Mouse (Mus musculus) embryonic stem cell, embryonic (primary cell): ENCODE results near the gene 5730596B20Rik.

Source experiments
- CTCF ChIA-PET, 4 experiments: fragments of 300-600 bp in 2 of 4; fragments of 350-600 bp in 2 of 4; sonication (Branson Sonifier 250); formaldehyde crosslinking; loops; one replicate each; lab custom pipeline; 2022; ENCODE audit warnings: inconsistent platforms in 2 of 4; lab: Charles Lee
- POLR2A ChIA-PET, 4 experiments: fragments of 300-600 bp in 2 of 4; fragments of 350-600 bp in 2 of 4; sonication (Branson Sonifier 250); formaldehyde crosslinking; loops; one replicate each; lab custom pipeline; 2022; ENCODE audit warnings: antibody characterized with exemption in 4 of 4, inconsistent platforms in 1 of 4; lab: Charles Lee

The 5730596B20Rik gene

GRCm38 (mm10) chr6:52196811-52197210 lies 19.5 kb downstream of the 5730596B20Rik start:
- ChIA-PET POLR2A (interaction anchor here in 3 of 4 experiments (0.5 to 1.3 kb wide), 4 partner anchors 12 to 82 kb away, joined by 3 to 4 read pairs (median 3); no protein-coding TSS in a partner anchor), CTCF (interaction anchor here in 2 of 4 experiments (0.8 to 1.8 kb wide), 4 partner anchors 15 to 151 kb away, joined by 3 to 5 read pairs (median 3); partner anchors contain the start of gene Hoxa10 (in 1 of the 2))

- POLR2A ChIA-PET: interaction anchor here in 3 of 4 experiments (0.5 to 1.3 kb wide), 4 partner anchors 13 to 82 kb away, joined by 3 to 4 read pairs (median 3); no protein-coding TSS in a partner anchor
- CTCF ChIA-PET: interaction anchor here in 2 of 4 experiments (0.8 to 1.8 kb wide), 5 partner anchors 14 to 152 kb away, joined by 3 to 5 read pairs (median 3); partner anchors contain the start of gene Hoxa10 (in 1 of the 2)
These were observed 20.0 kb downstream of the 5730596B20Rik start for GRCm38 (mm10) chr6:52197271-52197670.

GRCm38 (mm10) chr6:52200073-52200750 lies 22.9 kb downstream of the 5730596B20Rik start:
- ChIA-PET CTCF (interaction anchor here in 1 of 4 experiments (0.6 kb wide), 1 partner anchor 45 kb away, joined by 4 read pairs; no protein-coding TSS in a partner anchor), POLR2A (interaction anchor here in 1 of 4 experiments (0.6 to 1.9 kb wide), 3 partner anchors 8 to 38 kb away, joined by 3 to 8 read pairs (median 3); partner anchors contain the start of gene Hoxa4)

GRCm38 (mm10) chr6:52200751-52201250 lies 23.5 kb downstream of the 5730596B20Rik start:
- ChIA-PET CTCF (no interaction called here), POLR2A (interaction anchor here in 2 of 4 experiments (0.8 to 1.9 kb wide), 5 partner anchors 9 to 47 kb away, joined by 3 to 8 read pairs (median 5); partner anchors contain the start of genes Hoxa1 (in 1 of the 2) and Hoxa4 (in 1 of the 2))

GRCm38 (mm10) chr6:52201269-52201668 lies 24.0 kb downstream of the 5730596B20Rik start:
- ChIA-PET CTCF (interaction anchor here in 1 of 4 experiments (0.6 to 0.8 kb wide), 2 partner anchors 8 to 17 kb away, joined by 3 to 7 read pairs; no protein-coding TSS in a partner anchor), POLR2A (interaction anchor here in 2 of 4 experiments (0.8 to 1.9 kb wide), 8 partner anchors 9 to 48 kb away, joined by 3 to 8 read pairs (median 5); partner anchors contain the start of genes Hoxa4 (in 2 of the 2) and Hoxa1 (in 1 of the 2))

GRCm38 (mm10) chr6:52202362-52203120 lies 25.2 kb downstream of the 5730596B20Rik start:
- ChIA-PET POLR2A (interaction anchor here (0.6 to 4.2 kb wide), 15 partner anchors 9 to 996 kb away, joined by 3 to 29 read pairs (median 4); partner anchors contain the start of genes Hoxa4 (in 2 of the 4), 5730596B20Rik (in 1 of the 4) and Hoxa1 (in 1 of the 4)), CTCF (interaction anchor here (0.5 to 1.9 kb wide), 9 partner anchors 8 to 610 kb away, joined by 3 to 9 read pairs (median 3); partner anchors contain the start of genes Hoxa7 (in 2 of the 4) and Hoxa10 (in 1 of the 4))

GRCm38 (mm10) chr6:52203121-52203370 lies 25.7 kb downstream of the 5730596B20Rik start:
- CTCF ChIA-PET: interaction anchor here (0.5 to 1.9 kb wide), 8 partner anchors 8 to 611 kb away, joined by 3 to 7 read pairs (median 3); partner anchors contain the start of genes Hoxa7 (in 2 of the 4) and Hoxa10 (in 1 of the 4)

GRCm38 (mm10) chr6:52203371-52204049 lies 26.2 kb downstream of the 5730596B20Rik start:
- ChIA-PET POLR2A (interaction anchor here in 3 of 4 experiments (0.6 to 4.2 kb wide), 10 partner anchors 10 to 327 kb away, joined by 3 to 29 read pairs (median 4); partner anchors contain the start of genes 5730596B20Rik (in 1 of the 3), Gm28308 (in 1 of the 3), Hoxa3 (in 1 of the 3) and Hoxa4 (in 1 of the 3)), CTCF (interaction anchor here in 3 of 4 experiments (0.8 to 2.1 kb wide), 12 partner anchors 8 to 611 kb away, joined by 3 to 8 read pairs (median 3); partner anchors contain the start of genes Hoxa7 (in 2 of the 3) and Hoxa10 (in 1 of the 3))

More at GRCm38 (mm10) chr6:52203121-52203370, 25.7 kb downstream of the 5730596B20Rik start:
- POLR2A ChIA-PET: interaction anchor here in 2 of 4 experiments (0.9 to 4.2 kb wide), 9 partner anchors 8 to 326 kb away, joined by 3 to 29 read pairs (median 4); partner anchors contain the start of genes 5730596B20Rik (in 1 of the 2) and Hoxa4 (in 1 of the 2)

- ChIA-PET CTCF (interaction anchor here in 3 of 4 experiments (0.8 to 2.1 kb wide), 10 partner anchors 9 to 611 kb away, joined by 3 to 8 read pairs (median 4); partner anchors contain the start of gene Hoxa7 (in 2 of the 3)), POLR2A (interaction anchor here in 2 of 4 experiments (0.6 to 4.2 kb wide), 6 partner anchors 9 to 62 kb away, joined by 3 to 29 read pairs (median 4); partner anchors contain the start of genes Gm28308 (in 1 of the 2) and Hoxa3 (in 1 of the 2))
These were observed 26.9 kb downstream of the 5730596B20Rik start, which contains the start of gene Hoxa5 for GRCm38 (mm10) chr6:52204050-52204752. Gene Hoxa5, minus strand, starts transcription at chr6:52204587.

- ChIA-PET CTCF (interaction anchor here in 2 of 4 experiments (0.5 to 2.1 kb wide), 10 partner anchors 12 to 824 kb away, joined by 3 to 5 read pairs (median 4); partner anchors contain the start of genes 5730596B20Rik (in 1 of the 2), Hoxa10 (in 1 of the 2) and Hoxa7 (in 1 of the 2)), POLR2A (interaction anchor here in 1 of 4 experiments (0.8 to 4.2 kb wide), 5 partner anchors 10 to 32 kb away, joined by 3 to 29 read pairs (median 3); no protein-coding TSS in a partner anchor)
These were observed 27.9 kb downstream of the 5730596B20Rik start for GRCm38 (mm10) chr6:52205221-52205620.

GRCm38 (mm10) chr6:52205638-52206621 lies 28.6 kb downstream of the 5730596B20Rik start:
- ChIA-PET POLR2A (interaction anchor here in 1 of 4 experiments (0.8 to 4.2 kb wide), 5 partner anchors 11 to 33 kb away, joined by 3 to 29 read pairs (median 3); no protein-coding TSS in a partner anchor), CTCF (interaction anchor here in 2 of 4 experiments (0.6 to 2.1 kb wide), 10 partner anchors 12 to 825 kb away, joined by 3 to 5 read pairs (median 4); partner anchors contain the start of genes 5730596B20Rik (in 1 of the 2), Hoxa10 (in 1 of the 2) and Hoxa7 (in 1 of the 2))

- ChIA-PET POLR2A (no interaction called here), CTCF (interaction anchor here in 1 of 4 experiments (1.0 to 1.5 kb wide), 2 partner anchors 11 to 43 kb away, joined by 3 to 4 read pairs; no protein-coding TSS in a partner anchor)
These were observed 29.8 kb downstream of the 5730596B20Rik start for GRCm38 (mm10) chr6:52206882-52207683.

- POLR2A ChIA-PET: no interaction called here
- CTCF ChIA-PET: no interaction called here
These were observed 30.3 kb downstream of the 5730596B20Rik start for GRCm38 (mm10) chr6:52207684-52207976.
